Mouse (Mus musculus): Measurements from ENCODE around the gene Btbd9.

The Btbd9 gene

DNA sequence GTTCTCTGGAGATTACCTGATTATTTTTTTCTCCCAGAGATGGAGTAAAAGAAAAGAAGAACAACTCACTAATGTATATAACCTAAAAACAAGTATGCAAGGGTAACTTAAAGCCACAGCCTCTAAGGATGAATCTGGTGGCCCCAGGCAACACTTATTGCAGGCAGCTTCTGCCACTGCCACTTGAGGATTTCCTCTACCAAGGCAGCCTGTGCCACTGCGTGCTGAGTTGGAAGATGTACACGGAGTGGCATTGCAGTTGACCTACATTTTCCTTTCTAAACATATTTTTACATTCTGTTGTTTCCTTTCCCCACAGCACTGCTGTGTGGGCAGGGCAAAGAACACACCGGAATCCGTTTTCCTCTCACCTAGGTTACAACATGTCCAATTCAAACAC is 184.3 kb downstream of the Btbd9 start:
- DNase-seq (ENCODE audit: low read depth, low spot score) = no peak

DNA sequence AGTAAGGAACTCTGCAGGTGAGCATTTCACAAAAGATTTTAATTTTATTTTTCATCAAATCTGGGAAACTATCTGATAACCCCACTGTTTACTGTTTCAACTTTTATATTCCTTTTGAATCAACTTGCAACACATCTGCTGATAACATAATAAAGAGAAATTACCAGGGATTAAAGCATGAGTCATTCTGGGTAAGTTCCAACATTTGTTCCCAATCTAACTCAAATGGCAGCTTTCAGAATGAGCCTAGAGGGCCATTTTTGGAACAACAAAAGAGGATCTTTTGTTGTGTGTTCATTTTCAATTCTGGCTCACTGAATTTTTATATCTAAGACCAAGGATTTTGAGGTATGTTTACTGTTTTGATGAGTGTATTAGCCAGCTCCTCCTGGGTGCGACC is 185.1 kb downstream of the Btbd9 start:
- no peak for DNase-seq (ENCODE audit: low read depth, low spot score)

DNA sequence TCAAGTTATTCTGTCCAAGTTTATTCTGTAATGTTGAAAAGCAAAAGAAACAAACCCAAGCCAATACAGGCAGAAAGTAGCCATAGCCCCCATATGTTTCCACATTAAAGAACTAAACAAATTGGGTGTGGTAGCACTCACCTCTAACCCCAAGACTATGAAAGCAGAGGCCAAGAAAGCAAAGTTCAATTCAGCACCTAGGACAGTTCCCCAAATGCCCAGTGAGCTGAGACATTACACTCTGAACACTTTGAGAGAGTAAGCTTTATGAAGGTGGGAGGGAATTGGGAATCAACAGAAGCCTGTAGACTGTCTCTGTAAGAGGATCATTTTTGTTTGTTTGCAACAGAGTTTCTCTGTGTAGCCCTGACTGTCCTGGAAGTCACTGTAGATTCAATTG is 186.6 kb downstream of the Btbd9 start:
- DNase-seq (ENCODE audit: low read depth, low spot score) = peak; percentile 41

DNA sequence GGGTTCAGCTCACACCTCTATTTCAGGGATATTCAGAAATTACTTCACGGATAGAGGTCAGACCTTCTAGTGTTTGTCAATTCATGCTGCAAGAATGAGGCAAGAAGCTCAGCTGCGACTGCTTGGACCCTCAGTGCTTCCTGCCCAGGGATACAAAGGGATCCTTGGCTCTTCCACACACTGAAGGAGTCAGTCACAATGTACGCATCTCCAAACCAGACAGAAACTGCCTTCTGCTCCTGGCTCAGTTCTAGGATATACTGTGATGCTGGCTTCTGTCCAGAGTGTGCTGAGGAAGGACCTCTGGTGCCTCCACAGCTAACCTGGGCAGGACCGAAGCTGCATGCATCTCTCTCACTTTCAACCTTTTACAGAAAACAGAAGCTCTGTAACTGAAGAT is 187.5 kb downstream of the Btbd9 start:
- DNase-seq (ENCODE audit: low read depth, low spot score) = no peak

DNA sequence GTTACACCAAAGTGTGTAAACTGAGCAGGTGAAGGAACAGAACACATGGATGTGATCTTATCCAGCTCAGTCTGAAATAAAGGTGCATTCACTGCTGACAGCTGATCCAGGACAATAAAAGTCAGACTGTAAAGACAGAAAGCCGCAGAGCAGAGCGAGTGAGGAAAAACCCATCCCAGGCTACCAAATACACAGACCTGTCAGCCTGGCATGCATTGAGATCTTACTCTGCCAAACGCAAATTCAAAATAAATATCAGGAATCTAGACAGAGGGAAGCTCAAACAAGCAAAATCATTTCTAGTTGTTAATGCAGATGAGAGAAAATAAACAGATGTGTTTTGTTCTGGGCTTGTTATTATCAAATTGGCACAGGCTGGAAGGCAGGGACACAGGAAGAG is 187.9 kb downstream of the Btbd9 start:
- DNase-seq (ENCODE audit: low read depth, low spot score) = no peak

DNA sequence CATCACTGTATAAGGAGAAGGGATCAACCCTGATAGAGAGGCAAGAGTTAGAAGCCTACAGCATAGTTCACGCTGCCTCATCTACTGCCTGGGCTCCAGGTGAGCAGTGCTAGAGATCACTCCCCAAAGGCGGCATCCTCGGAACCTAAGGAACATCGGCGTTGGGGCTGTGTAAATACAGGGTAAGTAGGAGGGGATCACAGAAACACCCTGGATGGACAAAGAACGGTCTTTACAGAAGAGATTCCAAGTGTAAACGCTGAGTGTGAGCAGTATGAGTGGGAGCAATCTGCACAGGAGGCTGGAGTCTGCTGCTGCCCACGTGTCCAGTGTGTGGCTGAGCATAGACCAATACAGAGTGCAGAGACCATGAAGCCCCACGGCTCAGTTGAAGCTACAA is 190.0 kb downstream of the Btbd9 start:
- no peak for DNase-seq (ENCODE audit: low read depth, low spot score)

DNA sequence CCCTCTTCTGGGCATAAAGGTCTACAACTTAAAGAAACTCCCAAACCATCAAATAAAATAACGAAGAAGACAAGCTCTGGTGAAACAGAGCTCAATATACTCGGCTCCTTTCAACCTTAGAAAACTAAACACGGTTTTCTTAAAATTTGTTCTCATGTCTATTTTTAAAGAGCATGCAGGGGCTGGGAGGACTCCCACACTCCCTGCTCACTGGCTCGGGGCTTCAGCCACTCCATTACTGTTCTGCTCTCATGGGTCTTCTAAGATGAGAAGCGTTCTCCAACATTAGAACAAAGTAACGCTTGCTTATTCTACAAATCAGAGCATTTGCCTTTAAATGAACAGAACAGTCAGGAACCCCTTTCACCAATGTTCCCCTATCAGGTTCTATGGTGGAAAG is 192.6 kb downstream of the Btbd9 start:
- no peak for DNase-seq (ENCODE audit: low read depth, low spot score)

DNA sequence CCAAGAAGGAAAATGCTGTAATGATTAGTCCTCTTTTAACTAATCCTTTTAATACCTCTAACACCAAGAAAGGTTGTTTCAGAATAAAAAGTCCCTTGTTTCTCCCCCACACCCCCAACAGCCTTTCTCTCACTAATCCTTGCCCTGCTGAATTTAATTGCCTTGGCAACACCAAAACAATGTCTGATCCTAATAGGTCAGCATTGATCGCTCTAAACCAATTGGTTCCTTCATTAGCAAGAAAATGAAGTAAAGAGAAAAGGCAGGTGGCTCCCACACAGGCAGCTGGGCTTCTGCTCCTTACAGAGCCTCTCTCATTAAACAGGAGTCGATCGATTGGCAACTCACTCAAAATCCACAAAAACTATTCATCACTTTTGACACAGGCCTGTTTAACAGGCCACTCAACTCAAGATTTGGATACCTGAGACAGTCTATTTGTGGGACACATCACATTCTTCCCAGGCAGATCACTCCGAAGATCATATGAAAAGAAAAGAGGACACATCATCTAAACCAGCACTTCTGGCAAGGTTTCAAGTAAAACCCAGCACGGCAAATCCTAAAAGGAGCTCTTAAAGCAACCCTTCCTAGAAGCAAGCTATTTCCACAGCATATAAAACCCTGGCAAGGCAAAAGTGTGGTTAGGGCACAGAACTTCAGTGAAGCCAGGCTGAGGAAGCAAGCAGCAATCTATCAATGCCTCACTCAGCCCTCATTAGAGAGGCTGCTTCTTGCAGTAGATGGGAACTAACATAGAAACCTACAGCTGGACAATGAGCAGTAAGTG is 197.9 kb downstream of the Btbd9 start:
- DNase-seq (ENCODE audit: low read depth, low spot score) = peak; percentile 20

DNA sequence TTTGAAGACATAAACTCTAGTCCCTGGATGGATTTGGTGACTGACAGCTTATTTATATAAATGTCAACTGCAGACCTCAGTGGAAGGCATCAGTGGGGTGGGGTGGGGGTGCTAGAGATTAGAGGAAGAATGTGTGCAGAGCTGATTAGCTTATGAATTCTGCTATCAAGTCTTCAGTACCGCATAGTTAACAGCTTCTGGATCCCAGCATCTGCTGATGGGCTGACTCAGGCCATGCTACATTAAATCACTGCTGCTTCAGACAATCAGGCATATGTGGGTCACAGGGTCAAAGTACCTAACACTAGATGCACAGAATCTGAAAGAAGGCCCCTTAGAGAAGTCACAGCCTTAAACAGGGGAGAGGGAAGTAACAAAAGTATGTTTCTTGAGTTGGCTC is 198.5 kb downstream of the Btbd9 start:
- no peak for DNase-seq (ENCODE audit: low read depth, low spot score)

DNA sequence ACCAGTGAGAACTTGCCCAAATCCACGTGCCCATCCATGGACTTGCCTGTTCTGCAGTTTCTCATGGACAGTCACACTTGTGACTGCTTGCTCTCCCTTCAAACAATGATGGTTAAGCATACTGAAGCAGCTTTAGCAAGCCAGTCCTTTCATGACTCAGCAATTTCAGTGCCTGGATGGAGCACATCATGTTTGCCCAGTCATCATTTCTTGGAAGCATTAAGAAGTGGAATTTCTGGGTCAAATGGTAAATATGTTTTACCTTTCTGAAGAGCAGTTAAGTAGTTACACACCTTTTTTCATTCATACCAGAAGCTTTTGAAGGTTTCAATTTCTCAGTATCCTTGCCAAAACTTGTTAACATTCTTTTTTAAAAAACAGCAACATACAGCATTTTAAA is 201.2 kb downstream of the Btbd9 start:
- DNase-seq (ENCODE audit: low read depth, low spot score) = no peak

DNA sequence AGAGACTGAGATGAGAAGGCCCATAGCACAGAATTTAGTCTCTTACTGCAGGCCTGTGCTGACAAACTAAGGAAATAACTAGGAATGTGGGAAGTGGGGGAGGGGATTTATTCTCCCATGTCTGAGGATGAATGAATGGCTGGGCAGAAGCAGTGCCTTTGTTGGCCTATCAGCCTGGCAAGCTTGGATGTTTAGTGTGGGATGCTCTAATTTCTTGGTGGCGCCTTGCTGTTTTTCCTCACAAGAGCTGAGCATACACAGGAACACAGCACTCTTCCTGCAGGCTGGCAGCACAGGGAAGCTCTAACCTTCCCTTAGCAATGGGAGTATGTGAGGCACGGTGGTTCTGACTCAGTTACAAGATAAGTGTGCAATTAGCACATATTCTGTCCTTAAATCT is 207.7 kb downstream of the Btbd9 start:
- DNase-seq (ENCODE audit: low read depth, low spot score) = no peak

DNA sequence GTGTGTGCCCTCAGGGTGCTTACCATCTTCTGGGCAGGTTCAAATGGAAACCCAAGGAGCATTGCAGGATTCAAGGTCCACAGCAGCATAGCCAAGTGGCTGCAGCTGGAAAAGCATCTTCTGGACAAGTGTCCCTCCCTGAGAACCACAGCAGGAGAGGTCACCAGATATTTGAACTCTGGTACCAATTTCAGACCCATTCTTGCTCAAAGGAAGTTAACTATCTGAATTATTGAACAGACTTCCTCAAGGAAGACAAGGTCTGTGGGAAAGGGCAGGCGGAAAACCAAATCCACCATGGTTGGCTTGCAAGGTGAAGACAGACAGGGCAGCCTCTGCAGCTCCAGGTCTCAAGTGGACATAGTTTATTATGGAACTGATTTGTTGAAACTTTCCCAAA is 211.6 kb downstream of the Btbd9 start:
- no peak for DNase-seq (ENCODE audit: low read depth, low spot score)

DNA sequence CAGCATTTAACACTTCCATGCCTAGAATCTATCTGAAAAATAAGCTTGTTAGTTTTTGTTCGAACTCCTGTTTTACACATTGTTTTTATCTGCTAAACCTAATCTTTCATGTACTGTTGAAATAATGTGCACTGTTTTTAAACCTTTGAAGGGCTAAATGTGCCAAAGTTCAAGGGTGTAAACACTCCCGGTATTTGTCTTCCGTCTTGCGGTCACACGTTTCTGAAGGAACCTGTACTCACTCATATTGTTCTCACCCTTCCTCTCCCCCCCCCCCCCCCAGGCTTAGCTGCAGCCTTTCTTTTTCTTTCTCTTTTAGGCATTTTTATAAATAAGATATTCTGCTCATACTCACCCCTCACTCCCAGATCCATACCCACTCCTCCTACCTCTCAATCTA is 212.9 kb downstream of the Btbd9 start:
- DNase-seq (ENCODE audit: low read depth, low spot score) = no peak

DNA sequence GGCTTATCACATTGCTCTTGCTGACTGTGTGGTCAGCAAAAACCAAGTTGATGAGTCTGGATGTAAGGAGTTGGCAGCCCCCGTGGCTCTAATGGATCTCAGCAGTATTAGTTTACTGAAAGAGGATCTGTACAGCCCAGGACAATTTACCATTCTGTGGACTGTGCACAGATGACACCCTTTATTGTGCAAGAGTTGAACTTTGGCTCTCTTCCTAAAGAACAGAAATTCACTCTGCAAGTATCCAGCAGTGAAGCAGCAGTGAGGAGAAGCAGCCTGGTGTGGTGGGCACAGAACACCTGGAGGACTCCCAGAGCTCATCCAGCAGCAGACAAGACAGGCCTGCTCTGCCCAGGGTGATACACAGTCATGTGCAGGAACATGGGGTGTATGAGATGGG is 215.6 kb downstream of the Btbd9 start:
- no peak for DNase-seq (ENCODE audit: low read depth, low spot score)

DNA sequence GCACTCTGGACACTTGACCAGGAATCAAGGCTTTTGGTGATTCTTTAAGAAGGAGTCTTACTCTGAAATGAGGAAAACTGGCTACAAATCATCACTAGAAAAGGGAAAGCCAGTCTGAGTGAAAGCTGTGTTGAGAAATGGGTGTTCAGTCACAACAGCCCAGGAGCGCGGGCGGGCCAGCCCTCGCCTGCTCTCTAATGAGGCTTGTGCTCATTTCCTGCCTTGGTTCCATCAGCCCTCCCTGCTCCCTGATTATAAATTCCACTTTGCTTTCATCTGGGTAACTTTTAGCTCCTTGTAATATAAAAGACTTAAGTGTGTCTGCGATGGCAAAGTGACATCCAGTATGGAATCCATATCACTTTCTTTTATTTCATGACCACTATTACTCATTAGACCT is 216.9 kb downstream of the Btbd9 start:
- no peak for DNase-seq (ENCODE audit: low read depth, low spot score)

DNA sequence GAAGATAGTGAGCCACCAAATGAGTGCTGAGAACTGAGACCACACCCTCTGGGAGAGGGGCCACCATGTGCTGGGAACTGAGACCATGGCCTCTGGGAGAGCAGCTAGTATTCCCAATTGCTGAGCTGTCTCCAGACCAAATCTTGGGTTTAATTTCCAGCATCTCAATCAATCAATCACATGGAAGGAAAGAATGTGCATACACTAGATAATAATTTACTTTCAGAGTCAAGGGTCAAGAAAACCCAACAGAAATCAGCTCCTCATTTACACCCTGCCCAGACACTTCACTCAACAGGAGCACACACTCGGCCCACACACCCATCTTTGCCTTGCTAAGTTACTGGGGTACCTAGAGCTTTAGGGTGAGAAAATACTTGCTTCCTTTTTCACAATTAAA is 220.9 kb downstream of the Btbd9 start:
- no peak for DNase-seq (ENCODE audit: low read depth, low spot score)

DNA sequence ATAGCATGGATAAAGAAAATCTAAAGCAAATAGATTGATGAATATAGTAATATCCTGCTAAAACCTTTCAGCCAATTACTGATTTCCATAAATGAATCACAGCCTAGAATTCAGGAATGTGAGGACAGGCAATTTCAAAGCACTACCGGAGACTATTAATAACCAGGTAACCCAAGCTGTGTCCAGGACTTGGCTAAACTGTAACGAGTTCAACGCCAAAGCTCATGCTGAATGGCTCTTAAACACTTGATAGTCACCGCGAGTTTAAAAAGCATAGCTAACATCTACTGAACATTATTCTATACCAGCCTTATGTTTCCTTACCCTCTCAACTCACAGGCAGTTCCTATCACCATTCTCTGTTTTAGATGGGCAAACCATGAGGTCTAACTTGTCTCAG is 221.9 kb downstream of the Btbd9 start:
- DNase-seq (ENCODE audit: low read depth, low spot score) = no peak

DNA sequence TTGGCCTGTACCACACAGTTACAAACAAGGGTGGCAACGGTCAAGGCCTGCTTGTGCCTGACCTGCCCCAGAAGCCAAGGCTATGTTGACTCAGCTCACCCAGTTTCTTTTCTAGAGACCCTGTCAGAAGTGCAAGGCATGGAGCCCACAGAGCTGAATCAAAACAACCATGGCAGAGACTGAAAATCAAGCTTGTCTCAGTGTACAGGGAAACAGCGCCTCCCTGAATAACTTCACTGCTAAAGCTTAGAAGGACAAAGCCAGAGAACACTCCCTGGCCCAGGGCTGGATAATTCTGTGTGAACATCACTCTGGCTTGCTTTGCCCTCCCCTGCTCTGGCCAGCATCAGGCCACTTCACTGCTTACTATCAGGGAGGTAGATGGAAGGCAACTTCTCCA is 228.3 kb downstream of the Btbd9 start:
- DNase-seq (ENCODE audit: low read depth, low spot score) = no peak

DNA sequence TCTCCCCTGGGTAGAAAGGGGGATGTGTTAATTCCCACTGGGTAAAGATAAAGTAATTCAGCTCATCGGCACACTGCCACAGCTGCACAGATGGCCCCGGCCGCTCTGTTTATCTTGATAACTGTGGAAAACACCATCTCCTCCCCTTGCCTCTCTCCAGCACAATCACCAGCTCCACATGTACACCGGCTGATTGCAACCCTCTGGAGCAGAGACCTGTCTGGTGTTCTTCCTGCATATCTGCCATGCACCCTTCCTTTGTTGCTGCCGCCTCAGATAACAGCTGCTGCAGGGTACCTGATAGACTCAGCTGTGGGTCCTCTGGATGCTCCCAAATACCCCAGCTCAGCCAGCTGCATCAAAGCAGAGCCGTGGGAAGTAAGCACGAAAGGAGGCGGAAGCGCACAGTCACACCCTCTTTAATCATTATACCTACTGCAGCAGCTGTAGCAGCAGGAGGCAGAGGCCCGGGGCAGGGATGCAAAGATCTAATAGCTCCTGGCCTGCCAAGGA is 229.1 kb downstream of the Btbd9 start:
- no peak for DNase-seq (ENCODE audit: low read depth, low spot score)

DNA sequence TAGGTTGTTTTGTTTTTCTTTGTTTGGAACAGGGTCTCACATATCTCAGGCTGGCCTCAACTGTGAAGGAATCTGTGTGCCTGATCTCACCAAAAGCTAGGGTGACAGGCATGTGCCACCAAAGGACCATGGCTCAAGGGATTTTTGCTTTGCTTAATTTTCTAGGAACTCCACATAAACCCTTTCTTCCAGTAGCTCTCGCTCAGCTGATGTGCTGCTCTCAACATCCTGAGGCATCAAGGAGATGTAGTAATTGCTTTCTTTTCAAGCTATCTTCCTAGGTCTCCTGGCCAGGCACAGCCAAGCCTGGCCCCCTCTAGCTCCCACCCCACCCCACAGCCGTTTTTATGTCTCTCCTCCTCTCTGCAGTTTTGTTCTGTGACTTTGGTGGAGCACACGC is 231.3 kb downstream of the Btbd9 start:
- DNase-seq (ENCODE audit: low read depth, low spot score) = no peak

DNA sequence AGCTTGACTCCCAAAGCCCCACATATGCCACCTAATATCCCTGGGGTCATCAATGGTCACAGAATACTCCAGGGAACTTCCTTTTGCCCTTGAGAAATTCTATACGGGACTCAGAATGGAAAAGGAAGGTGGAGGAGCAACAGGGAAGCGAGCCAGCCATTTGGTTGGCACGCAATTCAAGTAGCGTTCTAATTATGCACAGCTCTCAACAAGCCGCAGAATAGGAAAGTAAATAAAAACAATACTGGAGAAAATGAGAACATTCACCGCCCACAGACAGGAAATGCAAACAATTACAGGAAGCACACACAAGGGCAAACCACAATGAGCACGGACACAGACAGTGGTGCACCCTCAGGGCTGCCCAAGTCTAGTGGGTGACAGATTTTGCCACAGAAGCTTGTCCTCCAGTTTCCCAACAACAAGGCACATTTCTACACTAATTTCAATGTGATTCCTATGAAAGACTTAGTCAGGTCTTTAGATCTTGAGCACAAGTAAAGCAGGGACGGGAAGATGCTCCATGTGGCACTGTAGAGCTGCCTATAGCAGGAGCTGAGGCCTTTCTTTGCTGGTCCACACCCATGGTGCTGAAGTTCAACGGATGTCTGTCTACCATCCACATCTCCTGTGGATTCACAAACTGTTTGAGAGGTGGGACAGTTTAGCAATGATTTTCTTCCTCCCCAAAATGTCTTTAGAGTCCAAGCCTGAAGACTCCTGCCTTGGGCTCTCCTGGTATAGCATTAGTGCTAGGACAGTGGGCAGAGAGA is 232.4 kb downstream of the Btbd9 start:
- DNase-seq (ENCODE audit: low read depth, low spot score) = no peak

DNA sequence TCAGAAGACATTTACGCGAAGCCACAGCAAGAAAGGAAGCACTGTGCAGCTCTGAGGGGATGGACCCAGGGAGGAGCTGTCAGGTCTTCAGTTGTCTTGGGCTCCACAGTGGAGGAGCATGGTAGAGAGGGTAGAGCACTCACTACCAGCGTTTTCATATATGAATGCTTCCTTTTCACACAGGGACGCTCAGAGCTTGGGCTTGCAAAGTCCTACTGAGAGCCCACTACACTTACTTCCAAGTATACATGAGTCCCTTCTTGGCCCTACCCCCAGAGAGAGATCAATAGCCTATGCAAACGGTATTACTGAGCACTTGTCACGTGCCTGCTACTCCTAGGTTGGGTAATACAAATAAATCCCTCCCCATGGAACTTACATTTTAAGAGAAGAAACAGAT is 234.7 kb downstream of the Btbd9 start:
- DNase-seq (ENCODE audit: low read depth, low spot score) = no peak

DNA sequence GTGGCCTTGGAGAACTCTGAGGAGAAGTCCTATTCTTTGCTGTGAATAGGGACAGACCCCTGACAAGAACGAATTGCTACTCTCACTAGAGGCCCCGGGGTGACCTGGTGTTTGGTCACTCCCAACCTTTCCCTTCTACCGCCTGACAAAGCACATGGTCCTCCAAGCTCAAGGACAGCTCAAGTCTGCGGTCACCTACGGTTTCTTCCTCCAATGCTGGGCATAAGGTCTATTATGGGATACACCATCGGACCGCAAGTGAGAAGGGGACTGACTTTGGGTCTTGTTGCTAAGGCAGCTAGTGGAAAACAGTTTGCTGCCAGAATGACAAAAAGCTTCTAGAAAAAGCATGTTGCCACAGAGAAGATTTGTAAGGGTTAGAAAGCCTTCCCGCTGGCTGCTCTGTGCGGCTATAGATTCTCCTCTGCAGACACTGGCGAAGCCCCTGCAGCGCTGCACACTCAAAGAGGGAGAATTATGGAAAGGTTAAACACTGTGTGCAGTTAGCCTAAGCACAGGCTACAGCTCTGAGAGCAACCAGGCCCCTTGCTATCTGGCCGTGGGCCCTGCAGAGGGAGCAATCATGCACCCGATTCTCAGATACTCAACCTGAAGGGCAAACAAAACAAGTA is 235.7 kb downstream of the Btbd9 start:
- peak; percentile 16 for DNase-seq (ENCODE audit: low read depth, low spot score)
